Mouse (Mus musculus): ENCODE data around the gene Ralgapb.

The Ralgapb gene

DNA sequence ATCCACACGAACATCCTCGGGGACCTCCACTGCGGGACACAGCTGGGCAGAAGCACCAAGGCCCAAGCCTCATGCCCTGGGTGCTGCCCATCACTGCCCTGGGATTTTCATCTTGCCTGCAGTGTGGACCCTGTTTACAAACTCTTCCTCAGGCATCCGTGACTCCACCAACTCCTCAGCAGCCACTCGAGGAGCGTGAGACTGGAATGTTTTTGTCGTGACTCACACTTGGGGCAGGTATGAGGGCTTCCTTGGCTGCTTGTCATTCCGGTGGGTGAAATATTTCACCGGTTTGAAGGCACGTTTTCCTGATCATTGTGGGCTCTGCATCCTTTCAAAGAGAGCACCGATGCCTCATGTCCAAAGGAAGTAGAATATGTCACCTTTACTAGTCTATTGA is 109.4 kb downstream of the Ralgapb start:
- DNase-seq (ENCODE audit: low spot score) = no peak

DNA sequence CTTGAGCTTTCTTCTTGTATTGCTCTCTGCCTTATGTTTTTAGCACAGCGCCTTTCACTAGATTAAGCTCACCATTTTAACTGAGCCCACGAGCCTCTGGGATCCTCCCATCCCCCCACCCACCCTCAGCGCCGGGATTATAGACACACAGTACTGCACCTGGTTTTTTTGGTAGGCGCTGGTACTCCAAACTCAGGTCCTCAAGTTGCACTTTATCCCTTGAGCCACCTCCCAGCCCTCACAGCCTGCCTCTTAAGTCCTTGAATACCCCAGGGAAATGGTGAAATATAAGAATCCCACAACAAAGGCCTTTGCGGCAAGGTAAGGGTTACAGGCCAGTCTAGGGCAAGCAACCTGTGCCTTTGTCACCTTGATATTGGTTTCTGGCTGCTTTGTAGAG is 110.2 kb downstream of the Ralgapb start:
- DNase-seq (ENCODE audit: low spot score) = no peak

DNA sequence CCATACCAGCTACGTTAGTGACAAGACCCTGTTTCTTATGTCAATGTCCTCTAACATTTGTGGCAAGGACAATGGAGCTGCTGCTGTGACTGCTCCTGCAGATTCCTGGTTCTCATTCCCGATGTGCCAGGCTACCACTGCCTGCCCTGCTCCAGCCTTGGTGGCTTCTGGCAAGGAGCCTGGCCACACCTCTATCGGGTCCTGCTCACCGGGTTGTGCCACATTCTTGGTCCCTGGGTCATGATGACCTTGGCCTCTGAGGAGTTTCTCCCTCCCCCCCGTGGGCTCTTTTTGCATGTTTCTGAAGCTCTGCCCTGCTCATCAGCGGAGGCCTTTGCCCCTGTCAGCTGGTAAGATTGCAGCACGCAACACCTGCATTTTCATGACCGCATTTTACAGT is 113.4 kb downstream of the Ralgapb start:
- DNase-seq (ENCODE audit: low spot score) = no peak

DNA sequence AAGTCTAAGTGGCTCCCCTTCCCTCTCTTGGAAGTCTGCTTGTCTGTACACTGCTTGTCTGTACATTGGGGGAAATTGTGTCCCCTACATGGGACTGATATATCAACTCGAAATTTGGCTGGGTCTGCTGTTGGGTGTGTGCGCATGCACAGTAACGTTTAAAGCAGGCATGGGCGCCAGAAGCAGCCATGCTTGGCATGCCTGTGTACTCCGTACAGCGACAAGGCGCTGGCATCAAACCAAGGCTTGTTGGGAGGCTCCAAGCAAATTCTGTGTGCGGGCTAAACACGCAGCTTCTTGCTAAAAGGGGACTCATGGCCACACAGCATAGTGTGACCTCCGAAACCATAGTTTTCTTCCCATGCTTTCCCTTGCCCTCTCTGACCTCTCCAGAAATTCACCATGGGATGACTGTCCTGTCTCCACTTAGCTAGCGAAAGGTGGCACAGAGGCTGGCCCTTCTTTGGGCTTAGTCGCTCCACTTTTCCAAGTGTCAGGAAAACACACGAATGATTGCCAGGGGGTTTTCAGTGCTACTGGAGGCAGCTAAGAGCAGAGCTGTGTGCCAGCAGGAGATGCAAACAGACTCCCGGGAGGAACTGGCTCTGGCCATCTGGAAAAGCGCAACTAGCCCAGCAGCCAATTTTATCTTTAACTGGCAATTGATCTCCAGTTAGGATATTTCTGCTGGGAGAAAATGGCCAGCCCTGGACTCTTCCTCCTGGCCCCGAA is 114.6 kb downstream of the Ralgapb start:
- no peak for DNase-seq (ENCODE audit: low spot score)

DNA sequence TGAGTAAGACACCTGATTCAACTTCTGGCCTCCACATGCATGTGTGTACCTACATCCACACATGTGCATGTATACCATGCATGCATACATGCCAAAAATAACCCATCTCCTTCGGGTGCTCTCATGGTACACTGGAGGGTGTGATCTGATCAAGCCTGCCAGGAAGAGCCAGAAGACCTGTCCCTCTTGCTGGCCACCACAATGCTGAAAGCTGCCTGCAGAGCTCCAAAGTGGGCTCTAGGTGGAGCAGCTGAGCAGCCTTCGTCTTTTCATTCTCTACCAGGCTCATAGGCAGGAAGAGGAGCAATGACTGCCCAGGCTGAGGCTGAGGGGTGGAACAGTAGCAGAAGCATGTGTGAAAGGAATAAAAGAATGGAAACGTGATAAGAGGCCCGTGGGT is 124.4 kb downstream of the Ralgapb start:
- peak; percentile 36 for DNase-seq (ENCODE audit: low spot score)

DNA sequence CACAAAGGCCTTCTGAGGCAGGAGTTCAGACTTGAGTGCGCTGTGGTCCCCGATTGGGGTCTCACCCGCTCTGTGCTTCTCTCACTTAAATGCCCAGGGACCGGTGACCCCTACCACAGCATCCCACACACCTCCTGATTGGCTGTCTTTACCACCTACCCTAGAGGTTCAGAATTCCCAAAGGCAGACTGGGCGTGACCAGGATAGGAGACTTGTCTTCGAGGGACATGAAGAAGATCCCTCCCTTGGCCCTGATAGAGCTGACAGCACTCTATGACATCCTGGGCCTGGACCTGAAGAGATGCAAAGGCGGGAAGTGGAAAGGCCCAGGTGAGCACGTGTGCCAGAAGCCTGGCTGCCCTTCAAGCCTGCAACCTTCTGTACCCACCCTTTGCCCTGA is 124.9 kb downstream of the Ralgapb start:
- DNase-seq (ENCODE audit: low spot score) = no peak

DNA sequence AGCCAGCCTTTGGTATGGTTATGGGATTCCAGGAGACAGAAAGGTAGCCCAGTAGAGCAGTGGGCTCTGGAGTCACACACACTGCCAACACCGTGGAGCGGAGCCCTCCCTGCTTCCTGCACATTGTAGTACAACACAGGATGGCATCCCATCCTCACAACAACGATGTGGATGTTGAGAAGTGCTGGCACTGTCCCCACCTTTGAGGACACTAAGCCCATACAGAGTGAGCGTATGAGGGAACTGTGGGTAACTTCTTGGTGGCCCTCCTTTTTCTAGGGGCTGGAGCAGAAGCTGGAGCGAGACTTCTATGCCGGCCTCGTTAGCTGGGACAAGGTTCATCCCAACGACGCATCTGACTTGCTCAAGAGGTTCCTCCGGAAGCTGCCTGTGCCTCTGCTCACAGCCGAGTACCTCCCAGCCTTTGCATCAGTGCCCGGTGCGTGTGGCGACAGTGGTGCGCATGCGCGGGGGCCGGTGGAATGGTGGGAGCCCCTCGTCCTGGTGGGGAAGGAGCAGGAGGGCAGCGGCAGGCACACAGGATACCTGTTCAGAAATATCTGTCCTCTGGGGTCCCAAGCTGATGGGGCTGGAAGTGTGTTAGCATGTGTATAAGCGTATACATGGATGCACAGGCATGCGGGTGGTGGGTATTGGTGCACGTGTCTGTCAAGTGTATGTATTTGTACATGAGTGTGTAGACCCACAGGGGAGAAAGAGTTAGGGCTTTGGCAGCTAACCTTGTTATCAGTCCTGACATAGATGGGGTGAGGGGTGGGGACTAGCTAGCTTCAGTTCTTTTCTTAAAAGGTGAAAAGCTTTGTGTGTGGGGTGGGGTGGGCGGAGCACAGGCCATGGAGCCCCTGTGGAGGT is 130.0 kb downstream of the Ralgapb start:
- no peak for DNase-seq (ENCODE audit: low spot score)

DNA sequence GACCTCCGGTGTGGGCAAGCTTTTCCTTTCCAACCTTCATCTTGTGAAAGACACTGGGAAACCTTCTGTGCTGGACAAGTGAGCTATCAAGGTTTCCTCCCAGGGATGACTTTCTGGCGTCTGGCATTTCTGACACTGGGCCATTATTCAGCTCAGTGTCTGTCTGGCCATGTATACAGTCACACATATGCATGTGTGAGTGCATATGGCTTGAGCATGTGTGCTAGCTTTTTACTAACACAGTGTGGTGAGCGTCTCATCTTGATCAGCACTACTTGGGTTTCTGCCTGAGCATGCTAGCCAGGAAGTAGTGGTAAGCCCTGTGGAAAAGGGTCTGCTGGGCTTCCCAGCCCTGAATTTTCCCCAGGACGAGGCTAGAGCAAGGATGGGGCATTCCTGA is 131.6 kb downstream of the Ralgapb start:
- no peak for DNase-seq (ENCODE audit: low spot score)

DNA sequence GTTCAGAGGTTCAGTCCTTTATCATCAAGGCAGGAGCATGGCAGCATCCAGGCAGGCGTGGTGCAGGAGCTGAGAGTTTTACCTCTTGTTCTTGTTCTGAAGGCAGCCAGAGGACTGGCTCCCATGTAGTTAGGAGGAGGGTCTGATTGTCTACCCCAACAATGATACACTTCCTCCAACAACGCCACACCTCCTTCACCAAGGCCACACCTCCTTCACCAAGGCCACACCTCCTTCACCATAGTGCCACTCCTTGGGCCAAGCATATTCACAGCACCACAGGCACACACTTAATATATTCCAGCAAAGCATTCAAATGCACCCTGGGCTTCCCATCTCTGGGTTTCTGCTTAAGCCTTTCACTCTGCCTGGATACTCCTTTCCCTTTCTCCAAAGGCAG is 135.6 kb downstream of the Ralgapb start:
- no peak for DNase-seq (ENCODE audit: low spot score)

DNA sequence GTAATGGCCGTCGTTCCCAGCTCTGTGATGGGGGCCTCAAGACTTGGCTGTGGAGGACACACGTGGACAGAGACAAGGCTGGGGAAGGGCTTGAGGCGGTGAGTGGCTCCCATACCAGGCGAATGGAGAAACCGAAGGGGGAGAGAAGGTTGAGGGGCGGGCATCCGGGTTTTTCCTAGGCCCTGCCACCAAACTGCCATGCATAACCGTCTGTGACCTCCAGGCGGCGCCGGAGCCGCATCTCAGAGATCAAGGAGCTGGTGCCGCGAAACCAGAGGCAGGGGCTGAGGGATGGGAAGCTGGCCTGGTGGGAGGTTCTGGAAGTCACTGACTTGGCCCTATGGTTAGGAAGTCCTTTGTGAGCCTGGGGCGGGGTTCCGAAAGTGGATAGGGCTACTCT is 137.1 kb downstream of the Ralgapb start:
- peak; percentile 62 for DNase-seq (ENCODE audit: low spot score)
